Comparison of ENCODE assay signal across 26 mouse cellular contexts in genomic region chr7:43966451-43966850, GRCm38 (mm10). TPM values are rescaled to one million over a fixed set of nuclear protein-coding genes. Genes with fewer than 3 reads are reported as not detected.
DNase-seq lines count a peak whose midpoint lies in the region; TF ChIP-seq lines count a peak whose summit lies in the region.
"Had no signal": no experiment of that assay in that cellular context is flagged by ENCODE, and none has a peak within 500 bp of the region (broad histone marks: within the 10 kb centered on the region; RNA-seq: fewer than 3 reads in every experiment).

Gene Klk1b1, plus strand, starts transcription at chr7:43966751.

- WGBS in bone marrow, adult 2 months = 59% methylated on average over 3 of the region's 3 CpGs
- 70% methylated on average over 3 of the region's 3 CpGs for WGBS in macrophage (ENCODE audit: missing documents)

- DNase-seq in gastrocnemius, postnatal 25 days = no peak
- DNase-seq in cerebellum, adult 11-12 months = no peak
- DNase-seq: adrenal gland, adult 2 months; adrenal gland, adult 8-10 months; adrenal gland, postnatal 10 days; adrenal gland, postnatal 14 days; adrenal gland, postnatal 25 days; adrenal gland, postnatal 36 days; B cell, adult 2 months; cerebellum, adult 11 months; cerebellum, adult 18-20 months; cerebellum, adult 2 months; cerebellum, adult 8-10 months had no signal

- H3K4me3 ChIP-seq in bone marrow, adult 2 months (replicated peaks; ENCODE audit: control insufficient read depth, low read depth, low read length) = no peak within 1 kb of the TSS
- H3K4me3 ChIP-seq in macrophage (ENCODE audit: inconsistent target) = no peak within 1 kb of the TSS

- no peak for TF ChIP-seq POLR2A in bone marrow, adult 2 months (IDR thresholded peaks at IDR 0.05; ENCODE audit: borderline replicate concordance, control insufficient read depth, low read depth, low read length)

- H3K79me2 ChIP-seq in macrophage (ENCODE audit: inconsistent target) = no peaks in the 10 kb centered on the region

- H3K27ac ChIP-seq in bone marrow, adult 2 months (ENCODE audit: control insufficient read depth, insufficient read depth, low read depth, low read length, poor library complexity) = peak within 1 kb of the TSS; percentile 33; the same call in 1 of the 2 replicates
- peak within 1 kb of the TSS; percentile 8; the same call in 1 of the 2 replicates for H3K27ac ChIP-seq in macrophage

- TF ChIP-seq CTCF in bone marrow, adult 2 months (IDR thresholded peaks at IDR 0.05; ENCODE audit: control insufficient read depth, insufficient read depth, low read length) = no peak

- peaks cover 1% of the 10 kb centered on the region; the same call in 1 of the 2 replicates for H3K4me1 ChIP-seq in bone marrow, adult 2 months (ENCODE audit: control insufficient read depth, insufficient read depth, low read length)

- H3K36me3 ChIP-seq in macrophage (ENCODE audit: inconsistent target) = no peaks in the 10 kb centered on the region
- H3K36me3 ChIP-seq: G1E had no signal

RNA-seq across cellular contexts. Expression of gene Klk1b1, which starts in this region (rescaled TPM):
- not detected in 2 replicates for polyA plus RNA-seq in bone marrow, adult 2 months (2011; ENCODE audit: insufficient read depth, insufficient read length, low replicate concordance, missing spikeins)
- not detected for total RNA-seq in macrophage (2018; cell fraction: chromatin; rRNA removed)
- total RNA-seq in macrophage (2018; cell fraction: cytosol; rRNA removed) = 1 to 10 TPM in 17 of 26 experiments, under 1 TPM in 9; 0.33 to 4.6 (median 1.6) TPM
- total RNA-seq in macrophage (2018; cell fraction: nucleus; rRNA removed) = 1 to 10 TPM in 11 of 26 experiments, under 1 TPM in 6, not detected in 9; 0.67 to 3.1 (median 1.2) TPM
- polyA plus RNA-seq in macrophage (2018) = 0.91 to 5.8 TPM (median 2.6 TPM) in 3 replicates
- total RNA-seq in gastrocnemius, postnatal 25 days (2021) = not detected
- total RNA-seq: adrenal gland, adult 18-20 months; adrenal gland, adult 2 months; adrenal gland, adult 8-10 months; adrenal gland, postnatal 10 days; adrenal gland, postnatal 14 days; adrenal gland, postnatal 25 days; adrenal gland, postnatal 36 days; adrenal gland, postnatal 4 days; CH12.LX; ES-E14; G1E; MEL had no signal
- polyA plus RNA-seq: activated CD4-positive, CD25-positive, alpha-beta regulatory T cell, adult 4 months; adrenal gland, adult 2 months; brain, embryonic 14.5 days; C2C12; CD4-positive, CD25-positive, alpha-beta regulatory T cell, adult 4 months; cerebellum, adult 2 months; G1E; Patski had no signal
